Mouse (Mus musculus): ENCODE data around the gene Asb7.

DNA sequence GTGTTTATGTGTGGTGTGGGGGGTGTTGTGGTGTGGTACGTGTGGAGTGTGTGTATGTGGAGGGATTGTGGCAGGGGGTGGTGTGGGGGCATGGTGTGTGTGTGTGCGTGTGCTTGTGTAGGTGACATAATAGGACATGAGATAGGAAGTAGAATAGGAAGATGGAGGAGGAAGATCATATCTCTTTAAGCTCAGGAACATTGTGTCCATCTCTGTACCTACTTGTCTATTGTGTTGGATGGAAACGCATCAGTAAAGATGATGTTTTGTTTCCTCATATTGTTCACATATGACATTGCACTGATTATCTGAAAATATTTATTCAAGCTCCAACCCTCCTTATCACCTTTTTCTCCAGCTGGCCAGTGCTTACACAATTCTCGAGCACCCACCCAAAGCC, 48.0 kb upstream of the Asb7 start:
- TF ChIP-seq CTCF (IDR thresholded peaks at IDR 0.05; ENCODE audit: extremely low read depth, insufficient read depth, insufficient read length, insufficient replicate concordance) (no peak), POLR2A (IDR thresholded peaks at IDR 0.05; ENCODE audit: low read depth, low read length) (no peak)

All from spleen, adult 2 months (tissue).